Mouse (Mus musculus) neural tube, embryonic 12.5 days (tissue): ENCODE measurements around the gene Clec9a. TPM values are rescaled to one million over a fixed set of nuclear protein-coding genes. Genes with fewer than 3 reads are reported as not detected.

Source experiments
- ATAC-seq: fragments of 200-750 bp; cut with Nextera tagmentation; 2 replicates; pipeline ENCODE4 v1.8.0; 2017; ENCODE audit warnings: low read depth, mild to moderate bottlenecking, moderate TSS enrichment, moderate library complexity; ENCODE audit not compliant: low FRiP score
- H3K27ac ChIP-seq: fragments of 300-500 bp; sonication (generic); 2 replicates; pipeline ENCODE4 v1.5.1; 2016
- H3K27me3 ChIP-seq: fragments of 300-500 bp; sonication (generic); replicated peaks from 2 replicates; pipeline ENCODE4 v1.6.1; 2016; ENCODE audit warnings: mild to moderate bottlenecking
- H3K36me3 ChIP-seq: fragments of 300-500 bp; sonication (generic); 2 replicates; pipeline ENCODE4 v1.6.1; 2016; ENCODE audit warnings: mild to moderate bottlenecking
- H3K4me1 ChIP-seq: fragments of 300-500 bp; sonication (generic); 2 replicates; pipeline ENCODE4 v1.6.1; 2016
- H3K4me2 ChIP-seq: fragments of 300-500 bp; sonication (generic); replicated peaks from 2 replicates; pipeline ENCODE4 v1.6.1; 2016; ENCODE audit warnings: mild to moderate bottlenecking
- H3K4me3 ChIP-seq: fragments of 300-500 bp; sonication (generic); 2 replicates; pipeline ENCODE4 v1.5.1; 2016
- H3K9ac ChIP-seq: fragments of 300-500 bp; sonication (generic); 2 replicates; pipeline ENCODE4 v1.6.1; 2016; ENCODE audit warnings: mild to moderate bottlenecking
- H3K9me3 ChIP-seq: fragments of 300-500 bp; sonication (generic); 2 replicates; pipeline ENCODE4 v1.6.1; 2016; ENCODE audit warnings: mild to moderate bottlenecking
- WGBS: fragments of 180-500 bp; shearing (Covaris S2); methylation state at CpG from one replicate; pipeline ENCODE4 v1.1.7; 2016; 5-methylcytosine and 5-hydroxymethylcytosine counted together
- polyA plus RNA-seq: library from polyadenylated mRNA; unstranded; fragments of >200 nt; fragmentation: Nextera tagmentation; extraction: Ambion mirVana; gene quantifications from 2 replicates; pipeline ENCODE4 v1.2.1, GENCODE M21; 2016

Gene Clec9a
- polyA plus RNA-seq, result 0.34 and 0.65 TPM in 2 replicates

DNA sequence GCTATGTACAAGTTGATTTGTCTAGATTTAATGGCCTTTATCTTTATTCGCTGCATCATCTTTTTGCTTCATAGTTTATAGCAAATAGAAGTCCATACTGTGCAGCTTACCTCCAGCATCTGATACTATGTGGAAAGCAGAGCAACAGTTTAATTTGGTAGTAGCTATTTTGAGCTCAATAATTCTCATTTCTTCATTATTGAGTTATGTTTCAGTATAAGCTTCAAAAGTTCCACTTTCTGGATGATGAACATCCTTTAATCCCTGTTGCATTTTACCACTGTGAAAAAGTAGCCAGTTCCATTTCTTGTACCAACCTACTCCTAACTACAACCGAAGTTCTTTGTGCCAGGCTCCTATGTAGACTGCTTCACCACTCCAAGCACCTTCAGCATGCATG is at the start of gene Clec9a:
Gene Clec9a, plus strand, starts transcription at position 301 of the 400 bp plus-strand sequence.
- no peak within 1 kb of the TSS for H3K4me3 ChIP-seq
- H3K9ac ChIP-seq, result no peak within 1 kb of the TSS
- H3K27ac ChIP-seq, result no peak within 1 kb of the TSS
- no peaks in the 10 kb centered on the region for H3K4me1 ChIP-seq
- no peak for ATAC-seq
- no peaks in the 10 kb centered on the region for H3K36me3 ChIP-seq
- H3K9me3 ChIP-seq, result no peaks in the 10 kb centered on the region
- WGBS, result 91% methylated on average over 2 of the region's 2 CpGs
- H3K4me2 ChIP-seq, result no peak within 1 kb of the TSS
- no peaks in the 10 kb centered on the region for H3K27me3 ChIP-seq

DNA sequence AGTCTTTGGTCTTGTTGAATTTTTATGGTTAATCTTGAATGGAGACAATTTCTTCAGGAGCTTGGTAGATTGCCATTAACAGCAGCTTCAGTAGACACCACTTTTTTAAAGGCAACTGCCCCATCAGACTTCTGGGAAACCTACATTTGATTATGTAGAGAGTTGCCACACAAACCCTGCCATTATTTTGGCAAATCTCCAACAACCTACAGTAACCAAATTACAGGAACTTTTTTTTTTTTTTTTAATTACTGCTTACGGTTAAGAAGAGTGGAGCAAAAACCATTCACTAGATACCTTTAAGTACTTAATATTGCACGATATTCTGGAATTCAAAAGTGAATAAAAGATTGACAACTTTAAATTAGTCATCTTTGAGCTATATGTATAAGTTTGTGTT is 49.1 kb upstream of the Clec9a start:
- ATAC-seq, result no peak
- Histone ChIP-seq H3K9ac (no peak overlapping the region), H3K27ac (no peak overlapping the region), H3K4me2 (no peak overlapping the region), H3K4me3 (no peak overlapping the region), H3K36me3 (no peaks in the 10 kb centered on the region), H3K9me3 (no peaks in the 10 kb centered on the region), H3K4me1 (no peaks in the 10 kb centered on the region), H3K27me3 (no peaks in the 10 kb centered on the region)
- 93% methylated on average over 2 of the region's 2 CpGs for WGBS

DNA sequence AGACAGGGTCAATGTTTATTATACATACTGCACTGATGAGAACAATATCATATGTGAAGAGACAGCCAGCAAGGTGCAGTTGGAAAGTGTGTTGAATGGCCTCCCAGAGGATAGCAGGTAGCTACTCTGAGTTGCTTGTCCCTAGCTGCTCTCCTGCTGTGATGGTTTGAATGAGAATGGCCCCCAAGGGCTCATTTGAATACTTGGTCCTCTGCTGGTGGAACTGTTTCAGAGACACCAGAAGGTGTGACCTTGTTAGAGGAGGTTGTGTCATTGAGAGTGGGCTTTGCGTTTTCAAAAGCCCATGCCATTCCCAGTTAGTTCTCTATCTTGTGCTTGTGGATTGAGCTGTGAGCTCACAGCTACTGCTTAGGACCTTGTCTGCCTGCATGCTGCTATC is 44.7 kb upstream of the Clec9a start:
- WGBS, result 31% methylated on average over 1 of the region's 1 CpGs

DNA sequence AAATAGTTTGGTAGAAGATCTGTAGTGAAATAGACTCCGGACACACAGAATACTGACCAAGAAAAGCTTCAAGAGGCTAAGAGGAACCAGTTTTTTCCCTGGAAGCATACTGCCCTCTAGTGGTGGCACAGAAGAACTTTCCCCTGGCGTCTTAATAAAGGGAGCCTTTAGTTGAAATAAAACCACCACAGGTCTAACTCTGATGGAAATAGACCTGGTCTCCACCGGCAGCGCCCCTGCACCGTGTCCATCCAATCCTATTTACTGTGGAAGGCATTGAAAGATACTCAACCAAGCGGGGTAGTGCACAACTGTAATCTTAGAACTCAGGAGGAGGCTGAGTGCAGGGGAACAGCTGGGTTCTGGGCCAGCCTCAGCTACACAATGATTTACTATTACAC is 42.7 kb upstream of the Clec9a start:
- Histone ChIP-seq H3K27ac (no peak overlapping the region), H3K9ac (no peak overlapping the region), H3K27me3 (no peaks in the 10 kb centered on the region), H3K4me2 (no peak overlapping the region), H3K36me3 (no peaks in the 10 kb centered on the region), H3K9me3 (no peaks in the 10 kb centered on the region), H3K4me3 (no peak overlapping the region), H3K4me1 (no peaks in the 10 kb centered on the region)
- ATAC-seq, result 0 out of 2 replicates have a peak, but pooled peaks have one; percentile 46
- 18% methylated on average over 6 of the region's 6 CpGs for WGBS

More for the DNA sequence above, 44.7 kb upstream of the Clec9a start:
- H3K9ac ChIP-seq, result no peak overlapping the region
- H3K4me1 ChIP-seq, result no peaks in the 10 kb centered on the region
- H3K4me3 ChIP-seq, result no peak overlapping the region
- no peaks in the 10 kb centered on the region for H3K9me3 ChIP-seq
- no peak overlapping the region for H3K27ac ChIP-seq
- H3K4me2 ChIP-seq, result no peak overlapping the region
- H3K36me3 ChIP-seq, result no peaks in the 10 kb centered on the region
- no peak for ATAC-seq
- no peaks in the 10 kb centered on the region for H3K27me3 ChIP-seq

DNA sequence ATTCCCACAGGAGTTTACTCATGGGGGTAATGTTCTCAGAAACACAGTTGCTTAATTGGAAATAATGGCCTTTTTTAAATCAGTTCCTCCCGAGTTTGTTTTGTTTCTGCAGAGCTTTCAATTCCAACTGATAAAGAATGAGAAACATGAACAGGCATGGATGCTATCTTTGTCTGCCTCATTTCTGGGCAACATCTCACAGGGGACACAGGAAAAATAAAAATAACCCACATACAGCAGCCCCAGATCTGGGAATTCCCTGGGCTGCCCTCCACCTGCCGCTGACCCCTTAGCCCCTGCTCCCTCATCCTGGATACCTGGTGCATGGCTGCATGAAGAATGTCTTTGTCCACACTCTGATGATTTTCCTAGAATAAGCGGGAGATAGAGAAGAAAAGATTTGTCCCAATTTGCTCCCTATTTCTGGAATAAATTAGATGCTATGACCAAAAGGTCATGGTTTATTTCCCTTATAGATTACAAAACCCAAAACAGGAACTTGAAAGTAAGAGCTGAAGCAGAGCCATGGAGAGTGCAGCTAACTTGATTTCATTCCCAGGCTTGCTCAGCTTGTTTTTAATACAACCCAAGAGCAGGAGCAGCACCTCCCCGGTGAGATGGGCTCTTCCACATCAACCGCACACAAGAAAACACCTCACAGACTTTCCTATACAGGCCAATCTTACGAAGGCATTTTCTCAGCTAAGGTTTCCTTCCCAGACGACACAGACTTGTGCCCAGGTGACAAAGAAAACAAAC is 39.1 kb upstream of the Clec9a start:
- Histone ChIP-seq H3K4me1 (no peaks in the 10 kb centered on the region), H3K4me3 (no peak overlapping the region), H3K4me2 (no peak overlapping the region), H3K9me3 (no peaks in the 10 kb centered on the region), H3K9ac (no peak overlapping the region), H3K27me3 (no peaks in the 10 kb centered on the region), H3K36me3 (no peaks in the 10 kb centered on the region), H3K27ac (no peak overlapping the region)
- WGBS, result 76% methylated on average over 7 of the region's 7 CpGs
- no peak for ATAC-seq

DNA sequence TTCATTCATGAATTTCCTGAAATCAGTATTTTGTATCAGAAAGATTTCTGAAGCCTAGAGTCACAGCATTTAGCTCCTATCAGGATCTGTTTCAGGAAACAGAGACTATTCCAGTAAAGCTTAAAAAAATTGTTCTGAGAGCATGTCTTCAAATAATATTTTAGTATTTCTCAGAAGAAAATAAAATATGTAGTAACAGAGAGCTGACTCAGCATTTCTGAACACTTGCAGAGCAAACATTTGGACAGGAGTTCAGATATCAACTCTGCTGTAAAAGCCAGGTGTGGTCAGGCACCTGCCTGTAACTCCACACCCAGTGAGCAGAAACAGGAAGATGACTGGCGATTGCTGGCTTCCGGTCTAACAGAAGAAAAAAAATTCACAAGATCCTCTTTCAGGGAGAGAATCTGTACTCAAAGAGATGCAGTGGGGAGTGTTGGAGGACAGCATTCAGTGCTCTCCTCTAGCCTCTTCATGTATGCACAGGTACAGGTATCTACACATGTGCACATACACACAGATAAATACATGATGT is 33.7 kb upstream of the Clec9a start:
- Histone ChIP-seq H3K4me2 (no peak overlapping the region), H3K4me1 (no peaks in the 10 kb centered on the region), H3K4me3 (no peak overlapping the region), H3K9ac (no peak overlapping the region), H3K27me3 (no peaks in the 10 kb centered on the region), H3K36me3 (no peaks in the 10 kb centered on the region), H3K9me3 (no peaks in the 10 kb centered on the region), H3K27ac (no peak overlapping the region)
- 88% methylated on average over 2 of the region's 2 CpGs for WGBS
- ATAC-seq, result no peak

DNA sequence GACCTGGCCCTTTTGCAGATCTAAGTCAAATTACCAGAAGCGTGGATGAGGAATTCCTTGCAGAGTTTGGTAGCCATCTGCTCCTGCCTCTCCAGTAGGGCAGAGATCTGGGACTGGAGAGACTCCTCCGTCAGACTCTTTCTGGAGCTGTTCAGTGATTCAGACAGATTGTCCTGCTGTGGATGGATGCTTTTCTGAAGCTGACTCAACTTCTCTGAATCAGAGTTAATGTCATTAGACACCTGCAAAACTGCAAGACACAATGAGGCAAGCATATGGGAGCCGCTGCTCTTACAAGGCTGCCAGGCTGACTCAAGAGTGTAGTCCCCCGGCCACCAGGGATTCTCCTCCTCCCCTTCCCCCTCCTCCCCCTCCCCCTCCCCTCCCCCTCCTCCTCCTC is 28.2 kb upstream of the Clec9a start:
- Histone ChIP-seq H3K4me1 (peaks cover 4% of the 10 kb centered on the region; the same call in 1 of the 2 replicates), H3K9me3 (no peaks in the 10 kb centered on the region), H3K4me3 (no peak overlapping the region), H3K36me3 (no peaks in the 10 kb centered on the region), H3K27me3 (no peaks in the 10 kb centered on the region), H3K4me2 (no peak overlapping the region), H3K27ac (no peak overlapping the region), H3K9ac (no peak overlapping the region)
- WGBS, result 66% methylated on average over 4 of the region's 4 CpGs
- ATAC-seq, result no peak

DNA sequence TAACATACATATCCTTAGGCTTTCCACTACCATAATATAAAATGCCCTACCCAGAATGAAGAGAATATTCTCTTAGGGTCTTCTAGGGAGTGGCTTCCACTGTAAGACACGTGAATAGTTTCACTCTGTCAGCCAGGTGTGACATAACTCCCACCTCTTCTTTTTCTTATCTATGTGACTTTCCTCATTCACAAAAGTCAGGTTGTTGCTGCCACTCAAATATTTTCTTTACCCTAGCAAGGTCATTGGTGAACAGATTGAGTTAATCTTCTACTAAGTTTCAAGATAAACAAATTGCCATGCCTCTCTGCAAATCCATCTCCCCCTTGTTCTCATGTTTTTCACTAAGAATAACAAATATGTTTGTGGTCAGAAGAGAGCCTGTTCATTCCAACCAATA is 26.9 kb upstream of the Clec9a start:
- 79% methylated on average over 1 of the region's 1 CpGs for WGBS
- Histone ChIP-seq H3K4me2 (no peak overlapping the region), H3K27ac (no peak overlapping the region), H3K27me3 (no peaks in the 10 kb centered on the region), H3K4me3 (no peak overlapping the region), H3K9ac (no peak overlapping the region), H3K9me3 (no peaks in the 10 kb centered on the region), H3K4me1 (peaks cover 8% of the 10 kb centered on the region; the same call in 1 of the 2 replicates), H3K36me3 (no peaks in the 10 kb centered on the region)
- ATAC-seq, result no peak

DNA sequence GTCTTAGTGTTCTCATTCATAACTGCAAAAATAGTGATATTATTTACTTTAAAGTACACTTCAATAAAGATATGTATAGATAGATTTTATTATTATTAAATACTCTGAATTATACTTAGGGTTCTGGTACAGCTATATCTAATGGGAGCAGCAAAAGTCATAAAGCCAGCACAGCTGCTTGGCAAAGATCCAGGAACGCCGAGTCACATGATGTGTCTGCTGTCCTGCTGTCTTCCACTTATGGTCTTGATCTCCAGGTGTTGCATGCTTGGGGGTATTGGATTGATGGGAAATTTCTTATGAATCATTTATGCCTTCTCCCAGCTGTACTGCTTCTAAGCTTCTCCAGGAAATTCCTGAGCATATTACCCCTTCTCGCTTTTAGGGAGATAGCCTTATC is 25.2 kb upstream of the Clec9a start:
- WGBS, result 88% methylated on average over 3 of the region's 3 CpGs
- no peak for ATAC-seq
- Histone ChIP-seq H3K27ac (no peak overlapping the region), H3K9me3 (no peaks in the 10 kb centered on the region), H3K4me2 (no peak overlapping the region), H3K27me3 (no peaks in the 10 kb centered on the region), H3K4me1 (peaks cover 8% of the 10 kb centered on the region; the same call in 1 of the 2 replicates), H3K9ac (no peak overlapping the region), H3K4me3 (no peak overlapping the region), H3K36me3 (no peaks in the 10 kb centered on the region)

DNA sequence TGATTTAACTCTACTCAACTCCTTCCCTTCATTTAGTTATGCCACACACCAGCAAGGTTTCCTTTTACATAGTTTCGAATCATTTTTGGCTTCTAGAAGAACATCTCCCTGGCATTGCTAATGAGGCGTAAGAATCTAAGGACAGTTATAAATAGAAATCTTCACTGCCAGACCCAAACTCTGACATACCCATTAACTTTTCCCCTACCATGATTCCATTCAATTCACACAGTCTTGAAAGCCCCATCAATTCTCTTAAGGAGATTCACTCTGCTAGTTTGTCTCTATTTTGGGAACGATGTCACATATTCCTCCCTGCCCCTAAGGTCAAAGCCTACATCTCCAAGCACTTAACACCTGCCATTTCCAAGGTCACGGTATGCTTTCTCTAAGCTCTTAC is 23.7 kb upstream of the Clec9a start:
- no peak overlapping the region for H3K27ac ChIP-seq
- H3K4me3 ChIP-seq, result no peak overlapping the region
- 48% methylated on average over 4 of the region's 4 CpGs for WGBS

DNA sequence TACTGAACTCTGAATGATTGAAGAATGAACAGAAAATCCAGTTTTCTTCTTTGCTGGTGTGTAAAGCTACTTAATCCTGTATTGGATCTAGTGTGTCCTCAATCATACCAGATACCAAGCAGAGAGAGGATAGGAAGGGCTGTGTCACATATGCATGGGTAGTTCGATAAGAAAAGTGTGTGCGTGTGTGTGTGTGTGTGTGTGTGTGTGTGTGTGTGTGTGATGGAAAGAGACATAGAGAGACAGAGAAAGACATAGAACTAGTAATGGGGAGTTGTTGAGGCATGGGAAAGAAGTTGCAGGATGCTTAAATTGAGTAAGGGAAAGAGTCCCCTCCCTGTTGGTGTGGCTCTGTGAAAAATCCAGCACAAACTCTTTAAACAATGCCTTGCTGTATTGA is 22.9 kb upstream of the Clec9a start, which contains the start of gene Clec12b:
Gene Clec12b, minus strand, starts transcription at position 101 of the 400 bp plus-strand sequence.
- H3K4me1 ChIP-seq, result peaks cover 8% of the 10 kb centered on the region; the same call in 1 of the 2 replicates
- H3K36me3 ChIP-seq, result no peaks in the 10 kb centered on the region
- no peaks in the 10 kb centered on the region for H3K9me3 ChIP-seq
- H3K4me2 ChIP-seq, result no peak within 1 kb of the TSS
- WGBS, result 74% methylated on average over 2 of the region's 2 CpGs
- H3K27me3 ChIP-seq, result no peaks in the 10 kb centered on the region
- H3K9ac ChIP-seq, result no peak within 1 kb of the TSS
- ATAC-seq, result no peak
- no peak within 1 kb of the TSS for H3K27ac ChIP-seq
- H3K4me3 ChIP-seq, result no peak within 1 kb of the TSS

More for the DNA sequence above, 23.7 kb upstream of the Clec9a start:
- Histone ChIP-seq H3K4me1 (peaks cover 8% of the 10 kb centered on the region; the same call in 1 of the 2 replicates), H3K27me3 (no peaks in the 10 kb centered on the region), H3K4me2 (no peak overlapping the region), H3K36me3 (no peaks in the 10 kb centered on the region), H3K9ac (no peak overlapping the region), H3K9me3 (no peaks in the 10 kb centered on the region)
- ATAC-seq, result no peak

DNA sequence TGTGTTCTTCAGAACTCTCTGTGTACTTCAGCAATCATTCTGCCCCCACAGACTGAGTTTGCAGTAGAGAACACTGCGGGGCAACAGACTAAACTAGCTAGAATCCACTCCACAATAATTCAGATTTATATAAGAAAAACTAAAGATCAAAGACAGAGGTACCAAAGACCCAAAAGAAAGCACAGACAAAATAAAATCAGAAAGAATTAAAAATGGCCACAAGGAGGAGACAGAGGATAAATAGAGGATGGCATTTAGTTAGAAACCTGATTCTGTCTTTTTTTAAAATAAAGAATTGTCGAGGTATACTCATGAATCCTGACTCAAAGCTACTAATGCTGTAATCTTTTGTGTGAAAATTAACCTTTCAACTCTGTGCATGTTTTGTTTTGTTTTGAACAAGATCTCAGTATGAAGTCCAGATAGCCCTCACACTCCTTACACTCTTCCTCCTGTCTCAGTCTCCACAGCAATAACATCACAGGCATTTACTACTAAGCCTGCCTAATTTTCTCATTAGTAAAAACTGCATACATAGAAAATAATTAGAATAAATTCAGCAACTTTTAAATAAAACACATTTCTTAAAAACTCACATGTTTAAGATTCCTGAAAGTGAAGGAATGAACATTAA is 15.5 kb upstream of the Clec9a start:
- H3K27me3 ChIP-seq, result no peaks in the 10 kb centered on the region
- H3K4me3 ChIP-seq, result no peak overlapping the region
- H3K9ac ChIP-seq, result no peak overlapping the region
- H3K36me3 ChIP-seq, result no peaks in the 10 kb centered on the region
- 46% methylated on average over 2 of the region's 2 CpGs for WGBS
- H3K4me2 ChIP-seq, result no peak overlapping the region
- peak; percentile 44; the same call in 1 of the 2 replicates for ATAC-seq
- H3K4me1 ChIP-seq, result no peaks in the 10 kb centered on the region
- H3K27ac ChIP-seq, result no peak overlapping the region
- H3K9me3 ChIP-seq, result no peaks in the 10 kb centered on the region
